Mouse (Mus musculus) MEL-GATA-1-ER (cell line): ENCODE results near the gene Lztr1.
A peak's percentile ranks its signal among the peaks of the same experiment; 100 is the strongest.
"Not testable (repeated sequence)": the region's sequence is repeated elsewhere in the genome, so short reads cannot be mapped to it uniquely, and the experiment has no call there.

Experiments
- DNase-seq: peaks from one replicate; pipeline ENCODE4 v3.0.0-alpha.2; 2012; ENCODE audit warnings: low read depth; ENCODE audit errors: extremely low read depth

The Lztr1 gene

GRCm38 (mm10) chr16:17507018-17507552 is 1.4 kb upstream of the Lztr1 start:
- DNase-seq, result no peak

DNA sequence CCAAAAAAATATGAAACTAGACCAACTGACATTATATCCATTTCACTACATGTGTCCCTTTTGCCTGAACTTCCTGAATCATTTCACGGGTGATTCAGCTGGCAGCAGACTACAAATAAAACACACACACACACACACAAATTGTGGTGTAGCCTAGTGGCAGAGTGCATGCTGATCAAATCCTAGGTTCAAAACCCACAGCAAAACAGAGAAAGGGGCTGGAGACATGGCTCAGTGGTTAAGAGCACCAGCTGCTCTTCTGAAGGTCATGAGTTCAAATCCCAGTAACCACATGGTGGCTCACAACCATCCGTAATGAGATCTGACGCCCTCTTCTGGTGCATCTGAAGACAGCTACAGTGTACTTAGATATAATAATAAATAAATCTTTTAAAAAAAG is 457 bp upstream of the Lztr1 start:
- not testable (repeated sequence) for DNase-seq

DNA sequence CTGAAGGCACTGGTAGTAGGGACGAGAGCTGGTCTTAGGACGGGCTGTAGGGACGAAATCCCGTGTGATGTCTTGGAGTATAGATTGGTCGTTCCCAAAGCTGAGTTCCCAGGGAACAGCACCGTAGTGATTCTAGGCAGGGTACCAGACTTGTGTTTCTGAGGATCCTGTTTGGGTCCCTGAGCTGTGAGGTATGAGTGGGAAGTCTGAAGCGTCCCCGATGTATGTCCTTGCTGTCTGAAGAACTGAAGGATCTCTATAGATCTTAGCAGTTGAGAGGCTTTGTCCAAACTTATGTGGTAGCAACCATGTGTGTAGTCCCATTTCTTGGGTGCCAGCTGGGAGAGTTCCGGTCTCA is 731 bp downstream of the Lztr1 start:
- DNase-seq, result no peak

GRCm38 (mm10) chr16:17510143-17510542 is 1.7 kb downstream of the Lztr1 start:
- no peak for DNase-seq

- DNase-seq, result no peak
Observed at GRCm38 (mm10) chr16:17510686-17511085, 2.2 kb downstream of the Lztr1 start.

DNA sequence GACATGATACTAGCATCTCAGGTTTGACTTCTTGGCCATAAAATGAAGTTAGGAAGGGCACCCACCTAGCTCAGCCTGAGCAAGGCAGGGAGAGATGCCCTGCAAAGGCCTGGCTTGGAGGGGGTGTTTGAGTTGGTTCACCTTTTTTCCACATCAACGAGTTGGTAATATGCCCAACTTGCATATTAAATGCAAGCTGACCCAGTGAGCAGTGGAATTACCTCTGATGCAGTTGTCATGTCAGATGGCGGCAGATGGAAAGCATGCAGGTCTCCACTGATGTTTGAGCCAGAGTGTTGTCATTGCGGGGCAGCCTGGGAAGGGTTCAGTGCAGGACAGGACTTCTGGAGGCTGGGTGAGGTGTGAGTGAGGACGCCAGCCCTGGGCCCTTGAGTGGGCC is 2.9 kb downstream of the Lztr1 start:
- DNase-seq, result no peak

DNA sequence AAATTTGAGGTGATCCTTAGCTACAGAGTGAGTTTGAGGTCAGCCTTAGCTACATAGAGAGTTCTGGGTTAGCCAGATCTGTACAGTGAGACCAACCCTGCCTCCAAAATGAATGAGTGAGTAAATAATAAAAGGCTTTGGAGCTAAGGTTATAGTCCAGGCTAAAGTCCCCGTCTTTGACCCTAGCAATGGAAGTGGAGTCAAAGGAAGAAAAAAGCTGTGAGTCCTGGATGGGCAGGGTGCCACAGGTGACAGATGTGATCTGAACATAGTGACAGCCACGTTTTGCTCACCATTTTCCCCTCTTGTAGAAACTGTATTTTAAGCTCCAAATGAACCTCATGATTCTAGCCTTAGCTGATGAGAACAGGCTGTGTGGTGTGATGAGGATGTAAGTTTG is 10.4 kb downstream of the Lztr1 start:
- no peak for DNase-seq

DNA sequence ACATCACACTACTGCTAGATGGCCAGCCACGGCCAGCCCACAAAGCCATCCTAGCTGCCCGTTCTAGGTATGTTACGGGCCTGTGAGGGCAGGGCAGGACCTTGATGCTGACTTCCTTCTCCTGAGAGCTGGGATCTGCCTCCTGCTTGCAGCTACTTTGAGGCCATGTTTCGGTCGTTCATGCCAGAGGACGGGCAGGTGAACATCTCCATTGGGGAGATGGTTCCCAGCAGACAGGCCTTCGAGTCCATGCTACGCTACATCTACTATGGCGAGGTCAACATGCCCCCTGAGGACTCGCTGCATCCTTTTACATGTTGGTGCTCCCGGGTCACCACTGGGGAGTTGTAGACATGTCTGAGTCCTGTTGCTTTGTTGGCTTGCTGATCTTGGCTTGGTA is 15.7 kb downstream of the Lztr1 start:
- no peak for DNase-seq

- DNase-seq, result no peak
Observed at GRCm38 (mm10) chr16:17525524-17525923, 17.0 kb downstream of the Lztr1 start.

DNA sequence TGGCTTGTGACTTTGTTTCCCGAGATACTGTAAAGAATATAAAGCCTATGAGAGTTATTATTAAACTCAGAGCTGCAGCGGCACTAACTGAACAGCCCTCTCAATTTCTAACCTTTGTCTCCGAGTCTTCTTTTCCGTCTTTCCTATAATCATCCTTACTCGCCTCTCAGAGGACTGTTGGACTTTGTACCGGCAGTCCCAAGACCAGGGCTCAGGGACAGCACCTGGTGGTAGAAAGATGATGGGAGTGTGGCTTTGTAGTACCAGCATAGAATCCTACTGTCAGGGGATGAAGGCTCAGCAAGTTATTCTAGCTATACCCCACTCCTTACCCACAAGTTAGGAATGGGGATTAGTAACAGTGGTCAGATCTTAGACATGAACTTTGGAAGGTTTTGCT is 17.7 kb downstream of the Lztr1 start:
- DNase-seq, result no peak

DNA sequence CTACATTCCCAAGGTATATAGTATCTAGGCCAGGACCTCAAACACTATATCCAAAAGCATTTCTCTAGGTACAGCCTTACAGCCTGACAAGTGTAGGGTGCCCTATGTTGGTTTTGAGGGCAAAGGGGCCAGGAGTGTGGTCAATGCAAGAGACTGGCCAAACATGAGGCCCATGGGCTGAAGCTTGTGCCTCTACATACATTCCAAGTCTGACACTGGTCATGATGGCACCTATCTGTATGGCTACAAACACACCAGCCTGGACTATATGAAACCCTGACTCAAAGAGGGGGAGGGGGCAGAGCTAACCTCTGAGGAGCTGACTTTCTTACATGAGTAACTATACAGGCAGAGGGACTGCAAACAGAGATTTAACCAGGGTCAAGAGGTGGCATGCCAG is 19.1 kb downstream of the Lztr1 start:
- DNase-seq, result no peak

DNA sequence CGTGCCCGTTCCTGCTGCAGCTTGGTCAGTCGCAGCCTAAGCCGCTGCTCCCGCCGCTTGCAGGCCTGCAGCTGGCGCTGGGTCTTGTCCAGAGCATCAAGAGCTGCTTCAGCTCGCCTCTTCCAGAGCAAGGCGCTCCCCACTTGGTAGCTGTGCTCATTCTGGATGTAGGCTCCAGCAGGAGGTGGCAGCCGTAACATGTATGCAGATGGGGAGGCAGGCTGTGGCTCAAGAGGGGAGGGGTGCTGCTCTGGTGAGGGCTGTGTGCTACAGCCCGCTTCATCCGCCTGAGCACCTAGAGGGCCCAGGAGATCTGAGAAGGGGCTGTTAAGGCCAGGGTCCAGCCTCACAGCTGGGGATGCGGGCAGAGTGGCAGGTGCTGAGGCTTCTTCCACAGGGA is 19.8 kb downstream of the Lztr1 start:
- DNase-seq, result no peak

DNA sequence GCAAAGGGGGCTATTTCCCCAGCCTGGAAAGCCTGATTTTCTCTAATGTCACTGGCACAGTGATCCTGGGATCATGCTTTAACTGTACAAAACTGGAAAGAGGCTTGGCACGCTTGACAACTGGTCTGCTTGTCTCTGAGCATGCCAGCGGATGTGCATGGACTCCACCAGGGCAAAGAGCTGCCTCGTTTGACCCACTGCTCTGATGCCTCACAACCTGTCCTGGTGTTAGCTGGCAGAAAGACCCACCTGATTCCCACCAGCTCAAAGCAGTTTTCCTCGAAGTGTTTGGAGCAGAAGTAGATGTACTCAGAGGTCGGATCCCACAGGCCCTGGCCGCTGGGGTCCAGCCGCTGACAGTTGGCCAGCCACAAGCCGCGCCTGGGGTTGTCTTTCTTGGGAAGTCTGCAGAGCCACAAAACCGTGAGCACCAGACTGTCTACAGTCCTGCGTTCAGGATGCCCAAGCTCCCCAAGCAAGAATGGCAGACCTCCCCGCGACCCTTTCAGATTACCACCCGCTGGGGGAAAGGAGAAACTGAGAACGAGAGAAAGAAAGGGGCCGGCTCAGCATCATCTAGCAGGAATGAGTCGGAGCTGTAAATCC is 21.6 kb downstream of the Lztr1 start:
- DNase-seq, result no peak

GRCm38 (mm10) chr16:17530640-17531288 is 22.3 kb downstream of the Lztr1 start, which contains the start of gene Thap7:
Gene Thap7, minus strand, starts transcription at chr16:17531136.
- DNase-seq, result peak; percentile 87

- DNase-seq, result no peak
Observed at GRCm38 (mm10) chr16:17532271-17532670, 23.8 kb downstream of the Lztr1 start.

- DNase-seq, result no peak
Observed at GRCm38 (mm10) chr16:17532676-17533329, 24.3 kb downstream of the Lztr1 start.

DNA sequence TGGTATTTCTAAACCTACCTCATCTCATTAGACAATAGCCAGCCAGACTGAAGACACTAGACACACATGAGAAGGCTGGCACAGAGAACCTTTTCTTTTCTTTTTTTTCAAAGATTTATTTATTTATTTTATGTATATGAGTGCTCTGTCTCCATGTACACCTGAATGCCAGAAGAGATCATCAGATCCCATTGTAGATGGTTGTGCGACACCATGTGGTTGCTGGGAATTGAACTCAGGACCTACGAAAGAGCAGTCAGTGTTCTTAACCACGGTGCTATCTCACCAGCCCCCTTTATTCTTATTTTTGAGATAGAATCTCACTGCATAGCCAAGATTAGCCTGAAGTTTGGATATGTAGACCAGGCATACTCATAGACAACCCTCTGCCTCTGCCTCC is 28.1 kb downstream of the Lztr1 start:
- no peak for DNase-seq

- DNase-seq, result no peak
Observed at GRCm38 (mm10) chr16:17542632-17543031, 34.1 kb downstream of the Lztr1 start.

DNA sequence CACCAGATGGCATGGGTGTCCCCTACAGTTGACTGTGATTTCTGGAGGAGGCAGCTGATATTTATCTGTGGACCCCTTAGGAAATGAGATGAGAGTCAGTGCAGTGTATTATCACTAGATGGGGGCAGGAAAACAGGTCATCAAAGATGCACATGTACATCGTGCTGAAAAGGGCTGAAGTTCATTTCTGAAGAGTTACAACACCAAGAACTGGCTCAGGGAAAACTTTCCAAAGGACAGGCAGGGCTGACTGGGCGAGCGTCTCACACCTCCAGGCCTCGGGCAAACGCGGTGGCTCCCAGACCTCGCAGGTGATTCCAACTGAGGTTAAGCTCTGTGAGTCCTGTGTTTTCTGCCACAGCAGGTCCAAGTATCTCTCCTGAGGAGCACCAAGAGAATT is 44.3 kb downstream of the Lztr1 start:
- no peak for DNase-seq

DNA sequence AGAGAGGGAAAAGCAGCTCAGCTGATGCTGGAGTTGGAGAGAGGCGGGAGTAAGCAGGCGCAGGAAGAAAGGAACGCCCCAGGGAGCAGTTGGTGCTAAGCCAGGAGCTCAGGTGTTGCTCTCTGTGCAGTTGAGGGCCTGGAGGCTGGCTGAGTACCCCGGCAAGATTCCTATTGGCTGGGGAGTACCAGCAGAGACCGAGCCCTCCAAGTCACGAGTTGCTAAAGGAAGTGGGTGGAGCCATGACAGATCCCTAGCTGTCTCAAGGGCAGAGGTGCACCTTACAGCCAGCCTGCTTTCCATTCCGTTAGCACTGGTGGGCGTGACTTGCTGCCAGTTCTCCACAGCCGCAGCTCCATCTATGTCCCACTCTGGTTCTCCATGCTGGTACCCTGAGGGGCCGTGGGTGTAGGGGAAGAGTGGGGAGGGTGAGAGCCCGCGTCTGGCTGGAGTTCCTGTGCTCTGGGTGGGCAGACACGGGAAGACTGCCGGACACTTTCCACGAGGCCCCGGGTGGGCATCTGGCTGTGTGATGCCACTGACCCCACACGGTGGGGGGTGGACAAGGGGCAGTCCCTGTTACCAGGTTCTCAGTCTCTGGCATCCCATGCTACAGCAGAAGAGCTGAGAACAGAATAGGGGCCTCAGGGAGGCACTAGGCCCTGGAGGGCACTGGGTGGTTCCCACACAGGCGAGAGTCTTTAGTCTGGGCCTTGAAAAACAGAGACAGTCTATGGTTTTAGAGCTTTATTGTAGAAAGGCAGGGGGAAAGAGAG is 45.6 kb downstream of the Lztr1 start:
- peak; percentile 89 for DNase-seq

DNA sequence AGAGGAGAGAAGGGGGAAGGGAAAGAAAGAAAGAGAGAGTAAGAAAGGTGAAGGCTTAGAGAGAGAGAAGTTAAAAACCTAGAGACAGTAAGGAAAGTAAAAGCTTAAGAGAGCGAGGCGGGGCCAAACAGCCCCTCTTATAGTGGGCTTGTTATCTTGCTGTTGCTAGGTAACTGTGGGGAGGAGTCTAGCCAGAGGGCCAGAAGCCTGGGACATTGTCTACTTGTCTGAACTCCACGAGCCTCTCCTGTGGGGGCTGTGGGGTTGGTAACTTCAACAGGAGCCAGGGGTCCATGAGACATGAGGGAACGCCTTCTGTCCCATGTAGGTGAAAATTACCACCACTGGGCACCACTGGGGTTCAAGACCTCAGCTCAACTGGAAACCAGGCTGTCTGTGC is 46.2 kb downstream of the Lztr1 start:
- DNase-seq, result peak; percentile 71

DNA sequence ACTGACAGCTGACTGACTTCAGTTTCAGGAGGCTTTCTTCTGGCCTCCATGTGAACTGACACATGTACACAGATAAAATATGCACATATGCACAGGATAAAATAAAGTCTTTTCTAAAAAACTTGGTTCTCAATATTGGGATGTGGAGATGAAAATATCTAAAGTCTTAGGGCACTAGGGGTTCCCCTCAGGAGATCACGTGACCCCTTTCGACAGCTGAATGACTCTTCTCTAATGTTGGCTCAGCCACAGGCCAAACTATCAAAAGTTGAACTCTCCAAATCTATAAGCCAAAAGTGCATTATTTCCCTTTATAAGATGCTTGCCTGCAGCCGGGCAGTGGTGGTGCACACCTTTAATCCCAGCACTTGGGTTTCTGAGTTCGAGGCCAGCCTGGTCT is 47.7 kb downstream of the Lztr1 start:
- DNase-seq, result no peak
